8 mouse cellular contexts compared by ENCODE assay signal in the genomic region with DNA sequence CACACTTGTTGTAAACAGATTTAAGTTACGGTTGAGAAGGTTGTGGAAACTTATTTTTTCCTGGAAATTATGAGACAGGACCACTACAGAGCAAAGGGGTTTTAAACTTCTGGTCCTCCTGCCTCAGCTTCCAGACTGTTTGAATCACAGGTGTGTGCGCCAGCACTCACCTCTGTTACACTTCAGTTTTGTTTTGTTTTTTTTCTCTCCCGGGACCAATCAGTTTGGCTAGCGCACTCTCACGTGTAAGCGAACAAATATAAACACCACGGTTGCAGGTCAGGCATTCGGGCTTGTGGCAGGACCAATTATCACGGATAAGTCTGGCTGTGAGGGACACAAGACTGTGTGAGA. TPM values are rescaled to one million over a fixed set of nuclear protein-coding genes. Genes with fewer than 3 reads are reported as not detected.
DNase-seq lines count a peak whose midpoint lies in the region; ATAC-seq lines count a peak whose summit lies in the region.

No protein-coding gene starts in this region.

- peaks cover 10% of the 10 kb centered on the region for H3K4me1 ChIP-seq in lung, embryonic 16.5 days (replicated peaks; ENCODE audit: control insufficient read depth, insufficient read depth, low read length)
- H3K4me1 ChIP-seq in embryonic facial prominence, embryonic 14.5 days (ENCODE audit: control insufficient read depth, insufficient read depth, low read length), result peaks cover 13% of the 10 kb centered on the region; the same call in 1 of the 2 replicates
- H3K4me1 ChIP-seq in limb, embryonic 11.5 days (ENCODE audit: control insufficient read depth, insufficient read depth, low read length), result peaks cover 7% of the 10 kb centered on the region; the same call in 1 of the 2 replicates

- peak overlapping the region; percentile 85 for H3K4me2 ChIP-seq in lung, embryonic 16.5 days (ENCODE audit: low read depth, low read length)
- peak overlapping the region; percentile 86 for H3K4me2 ChIP-seq in embryonic facial prominence, embryonic 14.5 days (ENCODE audit: low read depth, low read length)
- peak overlapping the region; percentile 72 for H3K4me2 ChIP-seq in limb, embryonic 11.5 days (ENCODE audit: low read depth, severe bottlenecking)

- peak overlapping the region; percentile 82 for H3K9ac ChIP-seq in lung, embryonic 16.5 days (ENCODE audit: low read length)
- H3K9ac ChIP-seq in embryonic facial prominence, embryonic 14.5 days (ENCODE audit: low read depth, low read length), result peak overlapping the region; percentile 82
- H3K9ac ChIP-seq in limb, embryonic 11.5 days (ENCODE audit: low read length), result peak overlapping the region; percentile 62

- peak overlapping the region; percentile 98 for H3K4me3 ChIP-seq in lung, embryonic 16.5 days (ENCODE audit: low read length)
- H3K4me3 ChIP-seq in embryonic facial prominence, embryonic 14.5 days (ENCODE audit: low read depth, low read length), result peak overlapping the region; percentile 95
- peak overlapping the region; percentile 97 for H3K4me3 ChIP-seq in limb, embryonic 11.5 days (ENCODE audit: low read depth, low read length)

- under 1% methylated on average over 9 of the region's 9 CpGs for WGBS in lung, embryonic 16.5 days
- WGBS in embryonic facial prominence, embryonic 14.5 days, result 2% methylated on average over 9 of the region's 9 CpGs
- 2% methylated on average over 9 of the region's 9 CpGs for WGBS in limb, embryonic 11.5 days

- H3K27ac ChIP-seq in lung, embryonic 16.5 days (ENCODE audit: low read length), result peak overlapping the region; percentile 91
- peak overlapping the region; percentile 75 for H3K27ac ChIP-seq in embryonic facial prominence, embryonic 14.5 days (replicated peaks; ENCODE audit: low read depth, low read length)
- peak overlapping the region; percentile 43; the same call in 1 of the 2 replicates for H3K27ac ChIP-seq in limb, embryonic 11.5 days (replicated peaks; ENCODE audit: low read depth, low read length)

- no peak for ATAC-seq in lung, embryonic 16.5 days (ENCODE audit: low read depth)
- no peak; the same call in 1 of the 2 replicates for ATAC-seq in embryonic facial prominence, embryonic 14.5 days (ENCODE audit: low read depth)
- no peak for ATAC-seq in limb, embryonic 11.5 days (ENCODE audit: insufficient number of reproducible peaks, low FRiP score, low TSS enrichment, low read depth)
- ATAC-seq in neutrophil, adult 5-6 weeks (ENCODE audit: extremely low read depth, insufficient number of reproducible peaks, low FRiP score, poor library complexity, severe bottlenecking), result 0 out of 2 replicates have a peak, but pooled peaks have one; percentile 1
- no peak for ATAC-seq in monocyte, adult 5-6 weeks (replicated peaks; ENCODE audit: insufficient number of reproducible peaks, low FRiP score, low TSS enrichment, poor library complexity, severe bottlenecking)

- DNase-seq in lung, postnatal 4 days, result no peak
- no peak for DNase-seq in embryonic facial prominence, embryonic 14.5 days (ENCODE audit: low spot score)
- no peak for DNase-seq in limb, embryonic 11.5 days (ENCODE audit: low spot score)
- DNase-seq in cerebellum, postnatal 14 days, result no peak
- no peak for DNase-seq in left cerebral cortex, adult 11 months (ENCODE audit: low spot score)

- H3K36me3 ChIP-seq in lung, embryonic 16.5 days (ENCODE audit: control insufficient read depth, insufficient read depth, low read length), result no peaks in the 10 kb centered on the region
- H3K36me3 ChIP-seq in embryonic facial prominence, embryonic 14.5 days (ENCODE audit: control insufficient read depth, insufficient read depth, low read length), result no peaks in the 10 kb centered on the region
- H3K36me3 ChIP-seq in limb, embryonic 11.5 days (ENCODE audit: control insufficient read depth, insufficient read depth, low read length), result no peaks in the 10 kb centered on the region

- no peaks in the 10 kb centered on the region for H3K9me3 ChIP-seq in lung, embryonic 16.5 days (ENCODE audit: control insufficient read depth, low read length)
- no peaks in the 10 kb centered on the region for H3K9me3 ChIP-seq in embryonic facial prominence, embryonic 14.5 days (ENCODE audit: control insufficient read depth, low read length)
- H3K9me3 ChIP-seq in limb, embryonic 11.5 days (ENCODE audit: control insufficient read depth, low read length), result no peaks in the 10 kb centered on the region

- no peaks in the 10 kb centered on the region for H3K27me3 ChIP-seq in lung, embryonic 16.5 days (ENCODE audit: control insufficient read depth, insufficient read depth, low read depth, low read length)
- no peaks in the 10 kb centered on the region for H3K27me3 ChIP-seq in embryonic facial prominence, embryonic 14.5 days (replicated peaks; ENCODE audit: control insufficient read depth, insufficient read depth, low read length)
- H3K27me3 ChIP-seq in limb, embryonic 11.5 days (ENCODE audit: control insufficient read depth, insufficient read depth, low read length), result no peaks in the 10 kb centered on the region

RNA-seq across cellular contexts. Expression of gene Wee1, which starts 0.7 kb away (rescaled TPM):
- 23.4 and 24.3 TPM in 2 replicates for polyA plus RNA-seq in lung, embryonic 16.5 days (2015; fragmentation: Nextera tagmentation; extraction: Ambion mirVana)
- 23.6 TPM in 2 replicates for polyA plus RNA-seq in embryonic facial prominence, embryonic 14.5 days (2014; fragmentation: Nextera tagmentation; extraction: Ambion mirVana)
- 35.6 and 38.4 TPM in 2 replicates for polyA plus RNA-seq in limb, embryonic 11.5 days (2014; fragmentation: Nextera tagmentation; extraction: Ambion mirVana)
- 1.2 and 1.4 TPM in 2 replicates for total RNA-seq in neutrophil, adult 5-6 weeks (2017)
- 1.2 to 2.8 TPM (median 2.2 TPM) in 3 replicates for total RNA-seq in monocyte, adult 5-6 weeks (2017)
